Mouse (Mus musculus) frontal cortex, postnatal 36 days (tissue): ENCODE data around the gene Gm45837.

Source experiments
- DNase-seq, 2 experiments: peaks; one replicate each; pipeline ENCODE4 v3.0.0; 2022; ENCODE audit warnings: low spot score in 2 of 2

The Gm45837 gene

DNA sequence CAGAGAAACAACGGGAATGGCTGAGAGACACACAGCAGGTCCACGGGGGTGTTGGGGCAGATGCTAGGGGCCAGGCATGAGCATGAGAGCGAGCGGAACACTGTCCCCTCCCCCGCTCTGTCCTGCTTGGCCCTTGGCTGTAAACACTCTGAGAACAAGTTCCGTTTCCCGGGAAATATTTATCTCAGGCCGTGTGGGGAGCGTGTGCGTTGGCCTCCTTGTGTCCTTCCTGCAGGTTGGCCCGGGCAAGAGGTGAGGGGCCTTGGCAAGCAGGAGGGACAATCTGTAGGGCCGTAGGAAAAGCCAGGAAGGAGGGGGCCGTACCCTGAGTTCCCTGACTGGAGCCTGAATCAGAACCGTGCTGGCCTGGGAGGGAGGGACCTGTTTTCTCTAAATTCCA is 54.7 kb downstream of the Gm45837 start:
- DNase-seq = no peak

DNA sequence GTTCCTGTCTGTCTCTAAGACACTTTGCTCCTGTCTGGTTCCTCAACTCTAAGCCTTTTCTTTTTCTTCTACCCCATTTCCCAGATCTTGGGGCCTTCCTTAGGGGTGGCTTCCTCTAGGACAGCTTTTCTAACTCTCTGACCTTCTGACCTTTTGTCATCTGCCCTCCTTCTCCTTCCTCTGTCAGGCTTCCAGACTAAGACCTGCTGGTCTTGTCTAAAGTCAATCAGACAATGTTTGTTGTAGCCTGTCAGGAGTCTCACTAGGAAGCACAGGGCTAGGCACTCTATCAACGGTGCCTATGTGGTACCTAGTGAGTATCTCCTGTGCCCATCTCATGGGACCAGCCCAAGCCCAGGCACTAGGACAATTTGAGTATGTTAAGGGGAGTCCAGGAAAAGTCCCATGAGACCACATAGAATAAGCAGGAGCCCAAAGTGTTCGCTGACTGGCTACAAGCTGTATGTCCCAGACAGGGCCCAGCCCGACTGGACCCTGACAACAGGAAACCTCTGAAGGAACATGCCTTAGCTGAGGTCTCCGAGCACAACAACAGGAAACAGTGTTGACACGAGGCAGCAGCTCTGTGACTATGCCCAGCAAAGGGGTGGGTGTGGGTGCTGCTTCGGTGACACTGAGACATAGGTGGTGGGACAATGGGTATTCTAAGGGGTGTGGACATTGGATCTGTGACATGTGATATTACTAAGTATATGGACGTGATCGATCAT is 55.3 kb downstream of the Gm45837 start:
- no peak for DNase-seq

DNA sequence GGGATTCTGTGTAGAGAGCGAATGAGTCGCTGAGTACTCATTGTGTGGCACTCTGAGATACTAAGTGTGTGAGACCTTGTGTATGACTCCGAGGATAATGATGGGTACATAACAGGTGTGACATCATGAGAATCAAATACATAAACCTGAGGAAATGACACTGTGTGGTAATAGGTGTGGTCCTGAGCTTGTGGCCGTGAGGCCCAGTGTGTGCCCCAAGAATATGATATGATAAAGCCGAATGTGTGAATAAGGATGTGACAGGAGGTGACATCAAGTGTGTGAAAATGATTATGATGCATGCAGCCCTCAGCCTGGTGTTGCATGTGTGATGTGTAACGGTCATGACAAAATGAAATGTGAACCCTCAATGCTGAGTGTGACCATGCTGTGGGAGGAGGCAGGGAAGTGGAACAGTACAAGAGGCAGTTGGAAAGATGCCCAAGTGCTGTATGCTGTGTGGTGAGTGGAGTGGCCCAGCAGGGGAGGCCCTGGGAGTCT is 55.9 kb downstream of the Gm45837 start:
- no peak for DNase-seq

DNA sequence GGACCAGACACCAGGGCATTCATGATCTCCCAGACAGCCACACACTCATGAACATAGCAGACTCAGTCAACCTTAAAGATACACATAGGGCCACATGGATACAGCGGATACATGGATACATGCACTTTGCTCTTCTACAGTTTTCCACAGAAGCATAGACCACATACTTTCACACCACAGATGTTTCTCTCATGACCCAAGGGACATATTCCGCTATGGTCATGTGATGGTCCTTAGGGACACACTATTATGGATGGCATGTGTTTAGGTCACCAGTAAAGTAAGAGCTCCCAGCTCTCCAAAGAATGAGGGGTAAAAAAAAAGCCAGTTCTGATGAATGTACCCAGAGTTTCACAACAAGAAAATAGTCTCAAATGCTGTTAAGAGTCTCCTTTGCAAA is 60.7 kb downstream of the Gm45837 start:
- DNase-seq = no peak

DNA sequence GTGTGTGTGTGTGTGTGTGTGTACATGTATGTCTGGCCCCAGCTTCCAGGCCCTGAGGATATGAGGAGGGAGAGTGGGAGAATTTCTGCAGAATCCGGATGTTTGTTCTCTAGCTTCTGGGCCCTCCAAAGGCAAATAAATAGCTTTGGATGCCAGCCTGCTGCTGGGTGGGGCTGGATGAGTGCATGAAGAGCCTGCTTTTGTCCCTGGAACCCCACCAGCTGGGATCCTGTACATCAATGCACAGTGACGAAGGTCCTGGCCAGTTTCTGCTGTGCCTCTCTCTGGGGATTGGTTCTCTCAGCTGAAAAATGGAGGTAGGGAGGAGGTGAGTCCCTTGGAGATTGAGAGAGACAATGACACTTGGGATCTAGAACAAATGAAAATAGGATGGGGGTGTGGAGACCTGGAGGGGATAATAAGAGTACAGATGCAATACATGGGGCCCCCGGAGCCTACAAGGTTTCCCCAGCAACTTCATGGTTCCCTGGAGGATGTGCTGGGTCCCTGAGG is 61.3 kb downstream of the Gm45837 start:
- DNase-seq = no peak

DNA sequence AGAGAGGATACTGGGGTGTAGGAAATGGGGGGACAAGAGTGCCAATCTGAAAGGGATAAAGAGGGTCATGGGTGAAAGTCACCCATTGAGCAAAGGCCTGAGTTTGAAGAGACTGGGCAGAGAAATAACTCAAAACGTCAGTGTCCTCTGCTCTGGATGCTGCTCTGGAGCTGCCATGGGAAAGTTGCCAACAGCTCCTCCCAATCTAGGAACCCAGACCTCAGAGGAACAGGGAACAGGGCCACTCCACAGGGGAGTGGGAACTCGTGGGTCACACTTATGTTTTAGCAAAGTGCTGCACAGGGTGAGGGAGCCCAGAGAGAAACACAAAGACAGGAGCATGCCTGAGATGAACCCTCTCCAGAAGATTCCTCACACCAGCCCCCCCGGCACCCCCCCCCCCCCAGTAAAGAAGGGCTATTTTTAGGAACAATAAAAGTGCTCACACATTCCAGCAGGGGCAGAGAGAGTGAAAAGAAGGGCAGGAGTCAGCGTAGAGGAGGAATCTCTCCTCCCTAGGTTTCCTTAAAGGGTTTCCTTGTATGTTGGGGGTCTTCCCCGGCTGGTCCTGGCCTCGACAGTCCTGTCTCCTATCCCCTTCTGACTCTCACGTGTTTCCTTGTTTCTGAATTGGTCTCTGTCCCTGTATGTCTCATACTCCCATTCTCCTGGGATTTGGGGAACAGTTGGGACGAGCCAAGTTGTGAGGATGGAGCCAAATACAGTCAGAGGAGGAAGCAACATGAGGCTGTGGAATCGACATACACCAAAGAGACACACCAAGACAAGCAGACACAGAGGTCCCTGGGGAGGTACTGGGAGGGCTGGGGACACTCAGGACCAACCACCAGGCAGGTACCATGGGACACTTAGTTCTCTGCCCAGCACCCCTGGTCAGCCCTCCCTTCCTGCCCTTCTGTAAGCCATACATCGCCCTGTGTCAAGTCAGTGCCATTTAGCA is 62.2 kb downstream of the Gm45837 start:
- DNase-seq = no peak

DNA sequence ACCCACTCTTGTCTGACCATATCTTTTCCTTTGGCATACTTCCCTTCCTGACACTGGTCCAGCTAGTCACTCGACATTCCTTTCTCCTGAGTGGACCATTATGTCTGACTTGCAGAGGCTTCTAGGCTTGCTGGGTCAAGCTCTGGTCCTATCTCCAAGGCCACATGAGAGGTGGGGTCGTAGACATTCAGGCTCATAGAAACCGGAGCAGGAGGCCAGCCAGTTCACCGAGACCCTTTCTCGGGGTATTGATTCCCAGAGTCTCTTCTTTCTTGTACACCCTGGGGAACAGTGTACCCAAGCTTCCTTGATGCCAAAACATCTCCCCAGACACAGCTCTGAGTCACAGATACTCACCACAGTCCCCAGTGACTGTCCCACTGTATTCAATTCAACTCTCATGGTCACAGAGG is 63.7 kb downstream of the Gm45837 start:
- no peak for DNase-seq

DNA sequence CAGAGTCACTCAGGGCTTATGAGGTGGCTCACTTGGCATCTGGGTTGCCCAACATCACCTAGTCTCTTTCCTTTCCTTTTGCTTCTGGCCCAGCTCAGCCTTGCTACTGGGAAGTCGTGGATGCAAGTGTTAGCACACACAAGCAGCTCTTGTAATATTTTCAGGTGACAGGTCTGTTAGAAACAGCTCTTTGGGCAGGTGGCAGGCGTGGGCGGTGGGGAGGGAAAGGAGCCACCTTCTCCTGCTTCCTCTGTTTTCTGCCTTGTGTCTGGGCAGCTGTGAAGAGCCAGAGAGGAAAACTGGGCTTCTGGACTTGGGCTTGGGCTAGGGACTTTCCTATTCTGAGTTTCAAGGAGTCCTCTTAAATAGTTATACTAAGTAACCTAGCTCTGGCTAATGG is 65.3 kb downstream of the Gm45837 start:
- no peak for DNase-seq

DNA sequence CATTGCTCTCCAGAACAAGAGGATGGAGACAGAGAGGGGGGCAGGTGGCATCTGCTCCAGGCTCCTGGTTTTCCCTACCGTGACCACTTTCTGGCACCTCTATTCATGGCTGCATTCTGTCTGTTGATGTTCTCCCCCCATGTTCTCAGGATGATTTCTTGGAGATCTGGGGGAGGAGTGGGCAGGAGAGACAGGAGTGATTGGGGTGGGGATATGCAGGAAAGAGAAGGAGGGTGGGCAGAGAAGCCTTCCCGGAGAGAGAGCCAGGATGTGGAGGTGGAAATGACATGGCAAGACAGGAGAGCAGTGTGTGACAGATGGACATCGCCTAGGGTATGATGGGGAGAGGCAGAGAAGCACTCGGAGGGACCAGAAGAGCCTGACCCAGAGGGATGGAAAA is 65.8 kb downstream of the Gm45837 start:
- DNase-seq = no peak

DNA sequence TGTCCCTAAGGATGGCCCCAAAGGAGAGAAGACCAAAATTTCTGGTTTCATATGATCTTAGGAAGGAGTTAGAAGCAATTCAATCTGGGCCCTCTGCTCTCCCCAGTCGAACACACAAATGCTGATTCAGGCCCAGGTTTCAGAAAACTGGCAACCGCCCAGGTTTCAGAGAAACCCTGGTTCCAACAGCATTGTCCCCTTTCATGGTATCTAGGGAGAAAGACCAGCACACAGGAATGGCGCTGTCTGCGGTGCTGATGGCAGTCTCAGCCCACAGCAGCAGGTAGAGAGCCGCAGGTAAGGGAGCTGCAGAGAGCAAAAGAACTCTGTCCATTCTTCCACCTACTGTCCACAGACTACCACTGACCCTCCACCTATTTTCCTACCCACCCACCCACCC is 66.5 kb downstream of the Gm45837 start:
- no peak for DNase-seq

DNA sequence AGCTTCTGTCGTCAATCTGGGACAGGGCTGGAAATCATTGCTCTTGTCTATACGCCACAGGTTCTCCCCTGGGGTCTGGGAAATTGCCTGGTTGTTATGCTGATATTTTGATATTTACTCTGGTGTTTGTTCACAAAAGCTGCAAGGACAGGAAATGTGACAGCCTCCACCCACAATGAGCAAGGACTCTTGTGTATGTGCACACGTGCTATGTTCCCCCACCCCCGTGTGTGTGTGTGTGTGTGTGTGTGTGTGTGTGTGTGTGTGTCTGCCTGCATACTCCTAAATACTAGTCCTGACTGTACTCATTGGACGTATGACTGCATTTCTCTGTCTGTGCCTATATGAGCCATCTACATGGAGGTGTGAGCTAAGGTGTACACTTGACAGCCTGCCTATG is 67.4 kb downstream of the Gm45837 start:
- no peak for DNase-seq

DNA sequence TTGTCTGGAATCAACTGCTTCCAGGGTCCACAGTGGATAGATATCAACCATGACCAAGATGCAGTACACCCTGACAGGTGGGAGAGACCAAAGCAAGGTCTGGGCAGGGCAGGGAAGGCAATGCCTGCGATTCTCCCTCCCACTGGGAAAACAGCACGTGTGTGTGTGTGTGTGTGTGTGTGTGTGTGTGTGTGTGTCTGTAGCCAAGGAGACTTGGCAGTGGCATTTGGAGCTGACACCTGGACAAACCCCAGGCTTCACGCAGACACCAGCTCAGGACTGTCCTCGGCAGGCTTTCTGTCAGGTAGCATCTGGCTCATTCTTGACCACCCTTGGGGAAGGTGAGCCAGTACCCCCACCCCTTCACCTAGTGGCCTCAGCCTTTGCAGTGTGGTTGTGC is 69.2 kb downstream of the Gm45837 start:
- DNase-seq = no peak

DNA sequence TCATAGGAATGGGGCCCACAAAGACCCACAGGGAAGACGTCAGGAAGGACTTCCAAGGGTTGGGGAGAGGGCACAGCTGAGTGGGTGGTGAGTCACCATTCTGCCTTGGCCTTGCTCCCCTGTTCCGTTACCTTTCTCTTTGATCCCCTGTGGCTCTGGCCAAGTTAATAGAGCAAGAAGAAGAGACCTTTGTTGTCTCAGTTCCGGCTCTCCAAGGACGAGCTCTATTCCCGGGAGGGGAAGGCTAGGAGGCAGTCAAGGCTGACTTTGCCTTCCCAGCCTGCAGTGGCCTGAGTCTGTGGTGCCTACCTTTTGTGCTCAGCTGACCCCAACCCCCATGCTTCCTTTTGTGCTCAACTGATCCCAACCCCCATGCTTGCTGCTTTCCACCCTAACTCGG is 70.0 kb downstream of the Gm45837 start:
- no peak for DNase-seq

DNA sequence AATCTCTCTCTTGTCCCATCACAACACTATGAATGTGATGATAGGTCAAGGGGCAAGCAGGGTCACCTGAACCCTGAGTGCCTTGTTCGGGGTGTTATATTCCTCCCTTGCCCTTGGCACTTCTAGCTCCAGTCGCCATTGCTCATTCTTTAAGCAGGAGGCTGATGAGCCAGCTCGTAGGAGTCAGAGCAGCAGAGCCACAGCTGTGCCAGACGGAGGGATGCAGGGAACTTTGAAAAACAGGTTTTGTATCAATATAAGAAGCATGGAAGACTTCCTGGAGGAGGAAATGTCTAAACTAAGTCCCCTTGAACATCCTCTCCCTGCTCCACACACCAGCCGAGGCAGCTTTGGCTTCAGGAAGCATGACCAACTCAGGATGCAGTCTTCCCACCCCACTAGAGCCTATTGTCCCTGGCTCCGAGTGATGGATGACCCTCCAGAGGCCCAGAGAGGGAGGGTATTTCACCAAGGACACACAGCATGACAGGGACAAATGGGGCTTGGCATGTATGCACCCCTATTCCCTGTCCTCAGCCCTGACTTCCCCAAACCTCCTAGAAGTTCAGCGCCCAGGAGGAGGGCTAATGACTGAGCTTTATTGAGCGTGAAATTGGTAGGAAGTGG is 71.3 kb downstream of the Gm45837 start:
- DNase-seq = no peak

DNA sequence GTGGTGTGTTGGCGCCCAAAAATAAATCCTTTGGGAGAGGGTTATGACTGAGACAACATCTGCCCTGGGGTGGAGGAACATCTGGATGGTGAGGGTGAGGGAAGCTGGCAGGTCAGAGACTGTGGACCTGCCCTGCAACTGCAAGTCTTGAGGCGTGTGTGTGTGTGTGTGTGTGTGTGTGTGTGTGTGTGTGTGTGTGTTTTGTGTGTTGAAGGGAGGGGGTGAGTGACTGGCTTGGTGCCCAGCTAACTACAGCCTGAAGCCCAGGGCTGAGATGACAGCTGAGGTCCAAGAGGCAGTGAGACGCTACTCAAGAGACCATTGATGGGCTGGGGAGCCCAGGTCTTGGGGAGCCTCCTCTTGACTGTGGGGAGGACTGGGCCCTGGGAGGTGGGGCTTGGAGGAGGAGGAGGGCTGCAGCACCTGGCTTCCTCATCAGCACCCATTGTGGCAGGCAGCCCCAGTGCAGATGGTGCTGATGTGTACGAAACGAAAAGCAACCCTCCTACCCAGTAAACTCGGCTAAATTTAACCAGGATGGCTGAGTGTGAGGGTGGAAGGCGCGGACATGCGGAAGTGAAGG is 71.9 kb downstream of the Gm45837 start:
- peak in 1 of 2 experiments; percentile 67 for DNase-seq

DNA sequence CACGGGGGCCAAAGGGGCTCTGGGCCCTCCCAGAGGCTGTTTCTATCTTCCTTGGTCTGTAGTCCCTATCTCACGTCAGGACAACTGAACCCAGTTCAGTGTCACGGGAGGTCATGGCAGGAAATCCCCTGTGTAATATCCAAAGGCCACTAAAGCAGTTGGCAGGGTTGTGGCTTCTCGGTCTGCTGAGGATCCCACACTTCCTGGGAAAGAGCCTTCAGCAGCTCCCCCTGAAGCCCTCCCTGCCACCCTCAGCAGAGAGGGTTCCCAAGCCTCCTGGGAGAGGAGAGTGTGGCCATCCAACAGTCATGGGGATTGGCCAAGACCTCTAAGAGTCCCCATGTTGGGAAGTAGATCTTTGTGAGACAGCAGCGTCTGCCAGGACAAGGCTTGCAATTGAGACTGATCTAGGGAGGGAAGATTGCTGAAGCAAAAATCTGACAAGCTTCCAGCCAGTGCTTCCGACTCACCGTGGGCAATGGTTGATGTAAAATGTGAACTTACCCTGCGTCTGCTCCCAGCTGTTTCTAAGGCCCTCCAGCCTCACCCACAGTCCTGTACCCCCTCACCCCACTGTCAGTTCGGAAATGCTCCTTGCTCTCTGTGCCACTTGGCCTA is 72.9 kb downstream of the Gm45837 start:
- DNase-seq = no peak

DNA sequence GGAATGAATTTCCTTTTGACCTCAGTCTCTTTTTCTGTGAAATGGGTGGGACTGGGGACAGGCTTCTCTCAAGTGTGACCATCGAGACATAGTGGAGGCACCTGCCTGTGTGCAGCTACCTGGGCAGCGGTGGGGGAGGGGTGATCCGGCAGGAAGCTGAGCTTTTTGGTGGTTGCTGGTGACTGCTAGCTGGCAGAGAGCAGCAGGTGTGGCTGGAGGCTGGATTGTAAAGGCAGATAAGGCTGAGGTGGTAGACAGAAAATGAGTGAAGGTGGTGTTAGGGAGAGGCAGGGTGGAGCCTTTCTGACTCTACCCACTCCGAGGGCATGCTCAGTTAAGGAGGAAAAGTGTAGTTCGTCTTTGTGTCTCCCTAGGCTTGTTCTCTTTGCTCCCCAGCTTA is 76.4 kb downstream of the Gm45837 start:
- no peak for DNase-seq

DNA sequence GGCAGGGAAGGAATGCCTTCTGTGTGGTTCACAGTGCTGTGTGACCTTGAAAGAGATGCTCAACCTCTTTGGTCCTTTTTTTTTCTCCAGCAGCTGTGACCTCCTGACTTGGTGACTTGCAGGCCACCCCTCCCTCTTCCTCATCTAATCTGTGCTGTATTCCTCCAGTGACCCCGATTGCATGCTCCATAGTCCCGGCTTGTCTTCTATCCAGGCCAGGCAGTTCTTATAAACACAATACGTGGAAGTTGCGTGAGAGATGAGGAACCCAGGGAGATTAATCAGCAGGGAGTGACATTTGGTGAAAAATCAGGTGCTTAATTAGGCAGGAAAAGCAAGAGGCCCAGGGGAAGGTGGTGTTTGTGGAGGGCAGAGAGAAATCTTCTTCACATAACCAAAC is 80.3 kb downstream of the Gm45837 start:
- no peak for DNase-seq

DNA sequence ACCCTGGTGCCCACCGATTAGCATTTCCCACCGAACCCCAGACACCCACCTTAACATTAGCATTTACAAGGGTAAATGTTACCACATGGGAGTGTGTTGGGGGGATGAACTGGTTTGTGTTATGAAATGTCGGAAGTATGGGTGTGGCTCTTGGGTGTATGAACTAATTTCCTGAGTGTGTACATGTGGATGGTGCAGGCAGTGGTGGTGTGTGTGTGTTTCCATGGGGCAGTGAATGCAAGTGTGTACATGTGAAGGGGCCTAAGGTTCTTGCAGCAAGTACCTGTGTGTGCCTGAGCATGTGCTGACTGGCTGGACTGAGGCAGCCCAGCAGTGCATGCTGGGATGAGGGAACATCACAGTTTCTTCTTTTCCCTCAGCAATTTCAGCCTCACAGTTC is 87.7 kb downstream of the Gm45837 start:
- DNase-seq = no peak

DNA sequence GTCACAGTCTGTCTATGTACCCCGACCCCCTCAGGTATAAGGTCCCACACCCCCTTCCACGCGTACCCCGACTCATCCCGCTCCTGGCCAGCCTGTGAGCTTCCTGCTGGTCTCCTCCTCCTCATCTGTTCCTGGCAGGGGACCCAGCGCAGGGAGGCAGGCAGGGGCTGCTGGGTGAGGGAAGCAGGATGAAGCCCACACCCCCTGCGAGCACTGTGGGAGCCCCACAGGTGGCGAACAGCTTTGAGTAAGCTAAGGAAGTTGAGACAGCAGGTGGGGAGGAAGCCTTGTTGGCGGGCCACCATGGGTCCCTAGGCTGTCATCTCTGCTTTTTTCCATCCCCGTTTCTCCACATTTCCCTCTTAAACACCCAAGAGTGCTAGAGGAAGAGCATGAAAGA is 88.6 kb downstream of the Gm45837 start:
- DNase-seq = no peak

DNA sequence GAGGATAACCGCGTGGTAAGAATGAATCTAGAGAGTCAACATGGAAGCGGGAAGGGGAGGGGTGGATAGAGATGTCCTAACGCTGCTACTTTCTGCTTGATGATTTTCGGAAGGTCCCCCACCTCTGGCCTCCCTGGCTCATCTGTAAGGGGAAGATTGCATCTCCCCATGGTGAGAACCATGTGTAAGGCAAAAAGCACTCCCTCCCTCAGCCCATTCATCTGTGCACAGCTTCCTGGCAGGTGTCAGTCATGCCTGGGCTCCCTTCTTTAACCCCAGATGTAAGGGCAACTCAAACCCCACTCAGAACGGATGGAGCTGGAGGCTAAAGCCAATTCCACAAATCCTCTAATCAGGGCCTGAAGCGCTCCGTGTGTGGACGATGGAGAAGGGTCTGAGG is 89.0 kb downstream of the Gm45837 start:
- DNase-seq = no peak
